Mouse (Mus musculus) B cell, adult 2 months (primary cell): ENCODE data around the gene Traf5.
A peak's percentile ranks its signal among the peaks of the same experiment; 100 is the strongest.

Experiments used
- DNase-seq, 2 experiments: peaks; one replicate each; pipeline ENCODE4 v3.0.0; 2022

Gene Traf5

GRCm38 (mm10) chr1:192061666-192062306, 30.6 kb downstream of the Traf5 start:
- no peak for DNase-seq

- no peak for DNase-seq
These were observed 33.4 kb downstream of the Traf5 start for GRCm38 (mm10) chr1:192058911-192059310.

GRCm38 (mm10) chr1:192053726-192054125, 38.6 kb downstream of the Traf5 start:
- no peak for DNase-seq

- no peak for DNase-seq
These were observed 39.4 kb downstream of the Traf5 start for GRCm38 (mm10) chr1:192052986-192053385.

GRCm38 (mm10) chr1:192052461-192052860, 39.9 kb downstream of the Traf5 start:
- no peak for DNase-seq

- peak; percentile 59 to 62 for DNase-seq
These were observed 93.3 kb downstream of the Traf5 start for GRCm38 (mm10) chr1:191999022-191999421.

GRCm38 (mm10) chr1:191996621-191997185, 95.7 kb downstream of the Traf5 start:
- DNase-seq = no peak

GRCm38 (mm10) chr1:191995916-191996315, 96.4 kb downstream of the Traf5 start:
- no peak for DNase-seq

GRCm38 (mm10) chr1:191995488-191995887, 96.9 kb downstream of the Traf5 start:
- peak; percentile 85 to 86 for DNase-seq

- no peak for DNase-seq
These were observed 97.9 kb downstream of the Traf5 start for GRCm38 (mm10) chr1:191994476-191994875.

GRCm38 (mm10) chr1:191992040-191992780, 100.1 kb downstream of the Traf5 start:
- no peak for DNase-seq

- peak; percentile 94 to 95 for DNase-seq
These were observed 102.4 kb downstream of the Traf5 start for GRCm38 (mm10) chr1:191989994-191990393.

GRCm38 (mm10) chr1:191989060-191989459, 103.3 kb downstream of the Traf5 start:
- DNase-seq = no peak

- DNase-seq = no peak
These were observed 103.7 kb downstream of the Traf5 start for GRCm38 (mm10) chr1:191988646-191989045.

GRCm38 (mm10) chr1:191987481-191987769, 104.9 kb downstream of the Traf5 start:
- no peak for DNase-seq

- DNase-seq = no peak
These were observed 105.5 kb downstream of the Traf5 start for GRCm38 (mm10) chr1:191986674-191987480.

- DNase-seq = no peak
These were observed 110.8 kb downstream of the Traf5 start for GRCm38 (mm10) chr1:191981426-191982102.

GRCm38 (mm10) chr1:191977187-191977586, 115.2 kb downstream of the Traf5 start, which contains the start of gene Rd3:
Rd3 (plus strand) TSS chr1:191977370.
- no peak for DNase-seq

- DNase-seq = no peak
These were observed 117.6 kb downstream of the Traf5 start for GRCm38 (mm10) chr1:191974509-191975405.

- no peak for DNase-seq
These were observed 122.4 kb downstream of the Traf5 start for GRCm38 (mm10) chr1:191969939-191970338.

GRCm38 (mm10) chr1:191964773-191965481, 127.4 kb downstream of the Traf5 start:
- DNase-seq = peak; percentile 83
